Mouse (Mus musculus) kidney, postnatal 14 days (tissue): ENCODE data around the gene 1810049J17Rik.

Experiments
- DNase-seq: peaks from one replicate; pipeline ENCODE4 v3.0.0; 2022; ENCODE audit warnings: mixed read lengths

1810049J17Rik gene

GRCm38 (mm10) chr15:12306188-12307071 is 15.3 kb downstream of the 1810049J17Rik start:
- DNase-seq, result no peak

DNA sequence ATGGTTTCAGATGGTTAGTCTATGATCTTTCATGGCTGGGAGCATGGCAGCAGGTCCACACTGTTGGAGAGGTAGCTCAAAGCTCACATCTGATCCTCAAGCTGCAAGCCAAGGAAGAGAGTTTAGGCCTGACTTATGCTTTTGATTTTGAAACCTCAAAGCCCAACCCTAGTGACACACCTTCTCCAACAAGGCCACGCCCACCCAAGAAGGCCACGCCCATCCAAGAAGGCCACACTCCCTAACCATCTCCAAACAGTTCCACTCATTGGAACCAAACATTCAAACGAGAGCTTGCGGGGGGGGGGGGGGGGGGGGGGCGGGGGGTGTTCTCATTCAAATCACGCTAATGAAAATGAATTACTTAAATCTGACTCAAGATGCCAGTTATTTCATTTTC is 19.9 kb downstream of the 1810049J17Rik start:
- DNase-seq, result no peak

DNA sequence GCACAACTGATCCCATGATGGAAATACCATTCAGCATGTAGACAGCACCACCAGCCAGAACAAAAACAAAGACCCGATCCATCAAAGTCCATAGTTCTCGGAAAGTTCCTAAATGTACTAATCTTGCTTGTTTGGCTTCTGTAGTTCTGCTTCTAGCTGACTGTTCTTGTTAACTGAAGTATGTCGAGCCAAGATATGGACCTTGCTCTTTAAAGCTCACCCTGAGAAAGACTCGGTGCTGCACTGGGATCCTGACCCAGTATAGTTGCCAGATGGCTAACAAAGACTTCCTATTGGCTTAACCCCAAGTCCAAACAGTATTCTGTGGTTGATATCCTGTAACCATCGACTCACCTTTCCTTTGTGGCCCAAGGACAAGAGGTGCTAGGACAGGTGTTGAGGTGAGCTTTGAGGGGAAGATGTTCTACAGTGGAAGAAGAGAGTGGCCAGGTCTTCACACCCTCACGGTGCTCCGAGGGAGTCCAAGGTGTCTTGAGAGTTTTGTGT is 23.4 kb downstream of the 1810049J17Rik start:
- peak; percentile 11 for DNase-seq

- DNase-seq, result no peak
Measured at GRCm38 (mm10) chr15:12296228-12296627, 25.5 kb downstream of the 1810049J17Rik start.

DNA sequence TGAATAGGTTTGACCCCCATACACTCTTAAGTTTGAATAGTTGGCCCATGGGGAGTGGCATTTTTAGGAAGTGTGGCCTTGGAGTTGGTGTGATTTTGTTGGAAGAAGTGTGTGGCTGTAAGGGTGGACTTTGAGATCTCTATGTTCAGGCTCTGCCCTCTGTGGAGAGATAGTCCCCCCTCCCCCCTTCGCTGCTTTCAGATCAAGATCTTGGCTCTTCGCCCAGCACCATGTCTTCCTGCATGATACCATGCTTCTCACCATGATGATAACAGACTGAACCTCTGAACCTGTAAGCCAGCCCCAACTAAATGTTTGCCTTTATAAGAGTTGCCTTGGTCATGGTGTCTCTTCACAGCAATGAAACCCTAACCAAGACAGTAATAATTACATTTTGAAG is 29.9 kb downstream of the 1810049J17Rik start:
- no peak for DNase-seq

- no peak for DNase-seq
Measured at GRCm38 (mm10) chr15:12290330-12290729, 31.4 kb downstream of the 1810049J17Rik start.

DNA sequence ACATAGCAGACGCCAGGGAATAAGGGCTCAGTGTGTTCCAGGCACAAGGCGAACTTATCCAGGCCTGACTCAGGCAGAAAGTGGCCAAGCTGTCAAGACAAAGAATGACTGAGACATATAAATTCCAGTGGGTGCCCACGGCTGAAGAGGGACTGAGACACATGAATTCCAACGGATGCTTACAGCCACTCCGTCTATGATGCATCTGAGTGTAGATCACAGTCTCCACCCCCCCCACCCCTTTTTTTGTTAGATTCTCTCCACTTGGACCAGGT is 36.2 kb downstream of the 1810049J17Rik start:
- no peak for DNase-seq

GRCm38 (mm10) chr15:12284794-12285534 is 36.7 kb downstream of the 1810049J17Rik start:
- DNase-seq, result no peak

DNA sequence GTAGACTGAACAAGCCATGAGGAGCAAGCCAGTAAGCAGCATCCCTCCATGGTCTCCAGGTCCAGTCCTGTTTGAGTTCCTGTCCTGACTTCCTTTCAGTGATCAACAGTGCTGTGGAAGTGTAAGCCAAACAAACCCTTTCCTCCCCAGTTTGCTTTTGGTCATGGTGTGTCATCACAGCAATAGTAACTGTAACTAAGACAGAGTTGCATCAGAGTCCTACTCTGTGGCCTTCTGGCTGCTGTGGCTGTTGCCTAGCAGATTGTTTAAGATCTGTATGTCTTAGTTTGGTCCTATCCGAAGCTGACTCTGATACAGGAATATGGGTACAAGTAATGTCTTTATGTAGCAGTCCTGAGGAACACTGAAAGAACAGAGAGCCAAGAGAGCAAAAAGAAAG is 41.9 kb downstream of the 1810049J17Rik start:
- no peak for DNase-seq

GRCm38 (mm10) chr15:12275091-12275623 is 46.5 kb downstream of the 1810049J17Rik start:
- DNase-seq, result no peak

DNA sequence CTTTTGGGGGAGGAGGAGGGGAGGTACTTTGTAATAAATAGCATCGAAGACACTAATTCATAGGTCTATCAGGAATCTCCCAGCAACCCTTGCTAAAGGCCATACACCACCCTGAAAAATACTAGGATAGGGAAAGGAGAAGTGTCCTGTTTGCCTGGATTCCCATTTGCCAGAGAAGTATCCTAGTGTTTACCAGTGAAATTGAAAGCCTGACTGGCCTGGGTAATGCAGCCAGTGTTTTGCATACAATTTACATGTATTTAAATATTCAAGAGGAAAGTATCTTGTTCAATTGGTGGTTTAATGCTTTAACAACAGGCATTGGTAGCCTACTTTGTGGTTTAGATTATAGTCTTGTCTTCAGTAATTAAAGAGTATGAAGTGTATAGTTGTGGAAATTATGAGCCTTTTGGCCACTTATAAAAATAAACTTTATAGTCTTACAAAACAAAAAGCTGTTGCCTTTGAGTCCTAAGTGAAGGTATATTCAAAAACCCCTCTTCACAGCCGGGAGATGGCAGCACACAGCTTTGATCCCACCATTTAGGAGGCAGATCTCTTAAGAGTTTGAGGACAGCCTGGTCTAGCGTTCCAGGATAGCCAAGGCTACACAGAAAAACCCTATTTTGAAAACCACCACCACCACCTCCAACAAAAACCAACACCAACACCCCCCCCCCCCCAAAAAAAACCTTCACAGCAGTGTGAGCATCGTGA is 47.5 kb downstream of the 1810049J17Rik start:
- DNase-seq, result no peak

DNA sequence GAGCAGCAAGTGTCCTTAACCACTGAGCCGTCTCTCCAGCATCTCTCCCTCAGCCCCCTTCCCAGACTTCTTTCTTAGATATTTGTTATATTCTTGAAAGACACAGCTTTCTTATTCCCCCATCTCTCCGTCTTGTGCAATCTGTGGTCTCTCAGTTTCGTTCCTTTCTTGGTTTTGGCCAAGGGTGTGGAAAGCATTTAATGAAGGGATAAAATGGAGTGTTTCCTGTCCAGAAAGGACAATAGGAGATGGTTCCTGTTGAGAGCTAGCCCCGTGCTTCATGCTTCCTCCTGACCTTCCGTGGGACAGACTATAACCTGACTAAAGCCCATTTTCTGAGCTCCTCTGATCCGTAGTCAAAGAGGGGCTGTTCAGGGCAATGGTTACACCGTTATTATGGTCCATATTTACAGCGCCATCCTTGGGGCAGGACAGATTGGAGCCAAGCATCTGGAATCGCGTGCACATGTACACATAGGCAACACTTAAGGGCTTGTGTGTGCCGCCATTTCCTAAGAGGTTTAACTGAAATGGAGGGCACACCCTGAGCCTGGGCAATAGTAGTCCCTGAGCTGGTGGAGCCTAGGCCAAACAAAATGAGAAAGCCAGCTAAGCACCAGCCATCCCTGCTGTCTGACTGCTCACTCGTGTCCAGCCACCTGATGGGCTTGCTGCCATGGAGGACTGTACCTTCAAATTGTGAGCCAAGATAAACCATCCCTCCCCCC is 48.2 kb downstream of the 1810049J17Rik start:
- no peak for DNase-seq
